Mouse (Mus musculus) erythroblast, embryonic 14.5 days (primary cell): ENCODE data around the gene Stoml1.

Experiments
- GATA1 ChIP-seq: IDR thresholded peaks from 2 replicates; pipeline ENCODE4 v1.6.1; 2012; ENCODE audit warnings: low read length, inconsistent platforms, mixed read lengths
- TAL1 ChIP-seq: IDR thresholded peaks from 3 replicates; pipeline ENCODE4 v1.6.1; 2012; ENCODE audit warnings: low read length, inconsistent platforms, mixed read lengths

DNA sequence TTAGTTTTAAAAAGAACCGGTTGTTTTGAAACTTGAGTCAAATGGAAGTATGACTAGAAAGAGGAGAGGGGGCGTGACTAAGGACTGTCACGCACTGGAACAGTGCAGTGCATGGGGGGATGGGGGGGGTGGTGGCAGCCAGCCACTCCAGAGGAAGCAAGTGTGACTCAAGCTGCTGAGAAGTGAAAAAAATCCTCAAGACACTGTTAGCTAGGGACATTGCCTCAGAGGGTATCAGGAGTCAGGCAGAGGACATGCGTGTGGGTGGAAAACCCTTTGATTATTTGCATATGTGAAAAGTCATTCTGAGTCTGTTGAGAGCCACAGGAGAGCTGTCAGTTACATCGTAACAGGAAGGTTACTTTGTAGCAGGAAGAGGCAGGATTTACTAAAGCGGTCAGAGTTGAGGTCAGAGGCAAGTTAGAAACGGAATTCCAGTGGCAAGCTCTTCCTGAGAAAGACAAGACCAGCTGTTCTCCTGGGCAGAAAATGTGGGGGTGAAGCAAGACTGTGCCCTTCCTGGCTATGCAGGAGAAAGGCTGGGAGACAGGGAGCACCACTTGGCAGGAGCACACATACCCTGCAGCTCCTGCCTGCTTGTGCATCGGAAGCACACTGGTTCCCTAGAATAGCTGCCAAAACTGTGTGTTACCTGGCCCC is 22.3 kb downstream of the Stoml1 start:
- TF ChIP-seq TAL1 (no peak), GATA1 (no peak)
